Mouse (Mus musculus): Measurements from ENCODE around the gene Slc30a7. TPM values are rescaled to one million over a fixed set of nuclear protein-coding genes. Genes with fewer than 3 reads are reported as not detected.

Gene Slc30a7
- polyA plus RNA-seq, 1 experiment from 2014 or later: 27.8 TPM

- no peaks in the 10 kb centered on the region for H3K4me1 ChIP-seq (replicated peaks; ENCODE audit: control insufficient read depth, insufficient read depth, low read length)
- peaks cover 2% of the 10 kb centered on the region; the same call in 1 of the 2 replicates for H3K36me3 ChIP-seq (ENCODE audit: control insufficient read depth, insufficient read depth, low read length)
- no peaks in the 10 kb centered on the region for H3K9me3 ChIP-seq (ENCODE audit: control insufficient read depth, low read length)
- 90% methylated on average over 4 of the region's 4 CpGs for WGBS
- H3K4me3 ChIP-seq (ENCODE audit: low read depth, low read length): no peak overlapping the region
- DNase-seq (ENCODE audit: low spot score) (no peak), ATAC-seq (replicated peaks; ENCODE audit: low FRiP score) (no peak)
- H3K27ac ChIP-seq (ENCODE audit: low read depth, low read length): no peak overlapping the region
- no peak overlapping the region for H3K9ac ChIP-seq (ENCODE audit: low read depth, low read length)
- H3K4me2 ChIP-seq: no peak overlapping the region
- H3K27me3 ChIP-seq (replicated peaks; ENCODE audit: control insufficient read depth, insufficient read depth, low read length): no peaks in the 10 kb centered on the region
Measured at GRCm38 (mm10) chr3:115892341-115892740, 114.9 kb downstream of the Slc30a7 start.

Small RNAs within 50 kb of the gene (microRNA-seq; reads per million reads assigned to microRNA genes)
- gene Mir669n (ENCODE audit: borderline number of aligned reads): not detected

Other genes starting within 250 kb of the Slc30a7 start
- 49.3 and 50.6 TPM in 2 replicates for gene Dph5, start 119.6 kb downstream of the Slc30a7 start, polyA plus RNA-seq (2014; fragmentation: Nextera tagmentation; extraction: Ambion mirVana)
- 13.0 and 17.4 TPM in 2 replicates for gene Extl2, start 56 bp upstream of the Slc30a7 start, polyA plus RNA-seq (2014; fragmentation: Nextera tagmentation; extraction: Ambion mirVana)
- gene Vcam1, start 122.3 kb upstream of the Slc30a7 start, polyA plus RNA-seq (2014; fragmentation: Nextera tagmentation; extraction: Ambion mirVana): 64.3 and 67.4 TPM in 2 replicates
- gene Gpr88, start 246.1 kb upstream of the Slc30a7 start, polyA plus RNA-seq (2014; fragmentation: Nextera tagmentation; extraction: Ambion mirVana): 0.34 and 1.0 TPM in 2 replicates